Mouse (Mus musculus): ENCODE results near the gene C2cd2.
"Not testable (repeated sequence)": the region's sequence is repeated elsewhere in the genome, so short reads cannot be mapped to it uniquely, and the experiment has no call there.

C2cd2 gene

DNA sequence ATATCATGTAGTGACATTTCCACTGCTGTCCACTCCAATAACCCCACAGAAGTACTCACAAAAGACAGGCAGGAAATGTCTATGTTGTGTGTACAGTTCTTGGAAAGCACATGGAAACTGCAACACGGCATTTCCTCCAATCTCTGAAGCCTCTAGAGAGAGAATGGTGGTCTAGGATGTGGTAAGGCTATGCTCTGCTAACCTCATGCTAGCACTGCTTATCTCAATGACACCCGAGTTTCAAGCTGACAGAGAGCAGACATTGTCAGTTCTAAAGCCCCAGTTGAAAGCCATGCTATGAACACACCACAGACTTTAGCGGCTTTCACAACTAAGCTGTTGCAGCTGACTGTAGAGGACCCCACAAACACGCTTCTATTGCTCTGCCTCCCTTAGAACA is 13.6 kb downstream of the C2cd2 start:
- DNase-seq (ENCODE audit: low read depth, low spot score): no peak

- not testable (repeated sequence) for DNase-seq (ENCODE audit: low read depth, low spot score)
These were observed 15.4 kb downstream of the C2cd2 start for GRCm38 (mm10) chr16:97946993-97947392.

DNA sequence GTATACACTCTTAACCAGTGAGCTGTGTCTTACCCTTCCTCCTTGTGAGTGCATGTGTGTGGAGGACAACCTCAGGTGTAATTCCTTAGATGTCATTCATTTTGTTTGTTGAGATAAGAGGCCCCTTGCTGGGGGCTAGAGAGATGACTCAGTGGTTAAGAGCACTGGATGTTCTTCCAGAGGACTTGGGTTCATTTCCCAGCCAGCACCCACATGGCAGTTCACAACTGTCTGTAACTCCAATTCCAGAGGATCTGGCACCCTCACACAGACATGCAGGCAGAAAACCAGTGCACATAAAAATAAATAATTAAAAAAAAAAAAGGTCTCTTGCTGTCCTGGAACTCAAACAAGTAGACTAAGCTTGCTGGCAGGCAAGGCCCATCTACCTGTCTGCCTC is 20.6 kb downstream of the C2cd2 start:
- DNase-seq (ENCODE audit: low read depth, low spot score): no peak

GRCm38 (mm10) chr16:97940471-97940973 is 21.9 kb downstream of the C2cd2 start:
- DNase-seq (ENCODE audit: low read depth, low spot score): no peak

DNA sequence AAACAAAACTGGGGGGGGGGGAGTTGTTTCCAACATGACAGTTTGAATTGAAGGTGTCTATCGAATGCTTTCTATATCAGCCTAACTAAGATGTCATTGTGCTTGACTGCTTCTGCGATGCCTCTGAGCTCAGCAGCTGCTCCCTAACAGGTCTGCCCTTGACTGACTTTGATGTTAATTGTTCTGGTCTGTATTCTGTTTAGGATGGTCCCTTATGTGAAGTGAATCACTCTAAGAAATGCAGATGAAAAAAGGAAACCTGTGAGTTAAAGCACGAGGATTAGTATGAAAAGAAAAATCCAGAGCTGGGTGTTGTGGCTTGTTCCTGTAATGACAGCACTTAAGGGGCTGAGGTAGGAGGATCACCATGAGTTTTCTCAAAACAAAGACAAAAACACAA is 26.6 kb downstream of the C2cd2 start:
- DNase-seq (ENCODE audit: low read depth, low spot score): no peak

DNA sequence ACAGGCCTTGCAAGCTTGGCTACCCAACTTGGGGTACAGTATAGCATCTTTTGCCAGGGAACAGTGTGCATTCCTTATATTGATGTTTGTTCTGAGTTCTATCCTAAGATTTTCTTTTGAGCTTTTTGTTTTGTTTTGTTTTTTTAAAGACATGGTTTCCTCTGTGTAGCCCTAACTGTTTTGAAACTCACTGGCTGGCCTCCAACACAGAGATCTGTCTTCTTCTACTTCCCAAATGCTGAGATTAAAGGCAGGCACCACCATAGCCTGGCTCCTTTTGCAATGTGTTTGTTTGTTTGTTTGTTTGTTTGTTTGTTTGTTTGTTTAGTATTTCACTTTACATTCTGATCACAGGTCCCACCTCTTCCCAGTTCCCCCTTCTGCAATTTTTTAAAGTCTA is 32.2 kb downstream of the C2cd2 start:
- no peak for DNase-seq (ENCODE audit: low read depth, low spot score)

- DNase-seq (ENCODE audit: low read depth, low spot score): no peak
These were observed 32.9 kb downstream of the C2cd2 start for GRCm38 (mm10) chr16:97929520-97929919.

GRCm38 (mm10) chr16:97927331-97927938 is 35.0 kb downstream of the C2cd2 start:
- DNase-seq (ENCODE audit: low read depth, low spot score): no peak

DNA sequence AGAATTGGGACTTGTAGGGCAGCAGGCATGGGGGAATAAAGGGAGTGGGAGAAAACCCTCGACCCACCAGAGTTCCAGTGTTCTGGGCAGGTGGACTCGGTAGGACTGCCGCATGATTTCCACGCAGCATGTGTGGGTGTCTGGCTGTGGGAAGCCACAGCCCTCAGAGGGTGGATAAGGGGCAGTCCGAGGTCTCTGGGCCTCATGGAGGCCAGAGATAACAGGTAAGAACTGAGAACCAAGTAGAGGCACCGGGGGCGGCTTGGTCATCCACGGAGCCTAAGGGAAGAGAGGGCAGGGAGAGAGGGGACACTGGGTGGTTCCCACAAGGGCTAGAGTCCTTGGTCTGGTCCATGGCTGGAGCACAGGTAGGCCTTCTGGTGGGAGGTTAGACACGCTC is 36.0 kb downstream of the C2cd2 start:
- DNase-seq (ENCODE audit: low read depth, low spot score): no peak

GRCm38 (mm10) chr16:97925760-97926159 is 36.6 kb downstream of the C2cd2 start:
- no peak for DNase-seq (ENCODE audit: low read depth, low spot score)

GRCm38 (mm10) chr16:97923700-97924099 is 38.7 kb downstream of the C2cd2 start:
- no peak for DNase-seq (ENCODE audit: low read depth, low spot score)

GRCm38 (mm10) chr16:97922779-97923126 is 39.6 kb downstream of the C2cd2 start:
- no peak for DNase-seq (ENCODE audit: low read depth, low spot score)

GRCm38 (mm10) chr16:97921961-97922778 is 40.2 kb downstream of the C2cd2 start:
- DNase-seq (ENCODE audit: low read depth, low spot score): peak; percentile 63

GRCm38 (mm10) chr16:97920621-97921020 is 41.8 kb downstream of the C2cd2 start:
- DNase-seq (ENCODE audit: low read depth, low spot score): no peak

DNA sequence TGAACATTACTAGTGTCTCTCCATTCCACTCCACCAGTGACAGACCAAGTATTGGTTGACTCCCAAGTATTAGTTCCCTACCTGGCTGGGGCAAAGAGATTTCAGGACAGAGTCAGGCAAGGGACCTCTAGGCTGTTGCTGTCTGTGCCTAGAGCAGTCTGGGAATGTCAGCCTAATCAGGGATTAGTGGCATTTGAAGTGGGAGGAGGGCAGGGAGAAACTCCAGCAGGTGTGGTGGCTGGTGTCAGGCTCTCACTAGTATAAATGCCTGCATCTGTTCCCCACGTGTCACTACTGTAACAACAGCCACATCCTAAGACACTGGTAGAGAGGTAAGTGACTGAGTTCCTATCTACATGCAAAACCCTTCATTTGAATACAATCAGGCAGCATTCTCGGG is 42.6 kb downstream of the C2cd2 start:
- DNase-seq (ENCODE audit: low read depth, low spot score): no peak

- no peak for DNase-seq (ENCODE audit: low read depth, low spot score)
These were observed 49.5 kb downstream of the C2cd2 start for GRCm38 (mm10) chr16:97912873-97913272.

- no peak for DNase-seq (ENCODE audit: low read depth, low spot score)
These were observed 53.0 kb downstream of the C2cd2 start for GRCm38 (mm10) chr16:97909356-97909755.

- DNase-seq (ENCODE audit: low read depth, low spot score): no peak
These were observed 54.9 kb downstream of the C2cd2 start for GRCm38 (mm10) chr16:97907496-97907895.

DNA sequence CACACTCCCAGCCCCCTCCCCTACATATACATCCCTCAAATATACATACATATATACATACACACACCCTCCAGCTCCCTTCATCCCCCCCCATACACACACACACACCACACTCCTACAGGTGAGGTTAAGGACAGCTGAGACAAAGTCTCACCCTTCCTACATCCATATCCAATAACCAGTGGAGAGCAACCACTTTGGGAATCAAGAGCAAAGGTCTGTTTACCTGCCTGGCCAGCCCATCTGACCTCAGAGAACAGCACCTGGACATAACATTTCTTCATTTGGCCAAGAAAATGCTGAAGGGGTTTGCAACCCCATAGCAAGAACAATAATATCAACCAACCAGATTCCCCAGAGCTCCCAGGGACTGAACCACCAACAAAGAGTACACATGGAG is 56.1 kb downstream of the C2cd2 start:
- DNase-seq (ENCODE audit: low read depth, low spot score): no peak

GRCm38 (mm10) chr16:97905449-97905991 is 56.9 kb downstream of the C2cd2 start:
- no peak for DNase-seq (ENCODE audit: low read depth, low spot score)

- DNase-seq (ENCODE audit: low read depth, low spot score): no peak
These were observed 58.4 kb downstream of the C2cd2 start for GRCm38 (mm10) chr16:97904035-97904434.

GRCm38 (mm10) chr16:97897346-97898024 is 64.9 kb downstream of the C2cd2 start:
- DNase-seq (ENCODE audit: low read depth, low spot score): no peak

Measured in forelimb bud, embryonic 11.5 days (tissue).